Mouse (Mus musculus) MEL (cell line): ENCODE results near the gene Asprv1. TPM values are rescaled to one million over a fixed set of nuclear protein-coding genes. Genes with fewer than 3 reads are reported as not detected.
A peak's percentile ranks its signal among the peaks of the same experiment; 100 is the strongest.

Experiments
- DNase-seq: peaks from one replicate; pipeline ENCODE4 v3.0.0; 2011; ENCODE audit warnings: low read depth, low spot score
- H3K27ac ChIP-seq: 2 replicates; pipeline ENCODE4 v1.5.1; 2012; ENCODE audit warnings: low read depth, mild to moderate bottlenecking, control low read depth, low read length, moderate library complexity; ENCODE audit not compliant: control insufficient read depth
- H3K27me3 ChIP-seq, 2 experiments: fragments of 150-350 bp in 1 of 2; sonication (generic) in 1 of 2; 2 replicates each; pipeline ENCODE4 v1.6.1; 2012; ENCODE audit warnings: low read length in 2 of 2, mild to moderate bottlenecking in 2 of 2, improper control_type of control experiment in 1 of 2, moderate library complexity in 1 of 2; ENCODE audit not compliant: insufficient read depth in 2 of 2, control insufficient read depth in 1 of 2
- H3K36me3 ChIP-seq, 2 experiments: 2 replicates each; pipeline ENCODE4 v1.6.1; 2012 to 2014; ENCODE audit warnings: low read length in 2 of 2, improper control_type of control experiment in 1 of 2, inconsistent platforms in 1 of 2, mild to moderate bottlenecking in 1 of 2; ENCODE audit not compliant: insufficient read depth in 2 of 2, control insufficient read depth in 1 of 2
- H3K4me1 ChIP-seq, 2 experiments: fragments of 150-350 bp in 1 of 2; sonication (generic) in 1 of 2; 2 replicates each; pipeline ENCODE4 v1.6.1; 2012; ENCODE audit warnings: low read length in 2 of 2, improper control_type of control experiment in 1 of 2, mild to moderate bottlenecking in 1 of 2; ENCODE audit not compliant: insufficient read depth in 2 of 2, control insufficient read depth in 1 of 2
- H3K4me3 ChIP-seq, 2 experiments: fragments of 150-350 bp in 1 of 2; sonication (generic) in 1 of 2; 2 replicates each; pipeline ENCODE4 v1.5.1; 2012; ENCODE audit warnings: low read depth in 2 of 2, low read length in 2 of 2, mild to moderate bottlenecking in 2 of 2, moderate library complexity in 2 of 2, control low read depth in 1 of 2, improper control_type of control experiment in 1 of 2; ENCODE audit not compliant: control insufficient read depth in 1 of 2, insufficient read depth in 1 of 2
- H3K79me2 ChIP-seq: 2 replicates; pipeline ENCODE4 v1.6.1; 2012; ENCODE audit warnings: mild to moderate bottlenecking, low read length, moderate library complexity; ENCODE audit not compliant: control insufficient read depth, poor library complexity, insufficient read depth
- H3K9ac ChIP-seq: 2 replicates; pipeline ENCODE4 v1.6.1; 2012; ENCODE audit warnings: low read depth, mild to moderate bottlenecking, control low read depth, low read length, moderate library complexity; ENCODE audit not compliant: control insufficient read depth, poor library complexity, severe bottlenecking
- H3K9me3 ChIP-seq: fragments of 150-350 bp; sonication (generic); replicated peaks from 2 replicates; pipeline ENCODE4 v1.6.1; 2012; ENCODE audit warnings: mild to moderate bottlenecking, low read length, improper control_type of control experiment, moderate library complexity; ENCODE audit not compliant: insufficient read depth
- CHD1 ChIP-seq: IDR thresholded peaks from 2 replicates; pipeline ENCODE4 v1.6.1; 2012; ENCODE audit warnings: low read depth, mild to moderate bottlenecking, inconsistent platforms, low read length, improper control_type of control experiment
- CHD2 ChIP-seq: IDR thresholded peaks from 2 replicates; pipeline ENCODE4 v1.6.1; 2011; ENCODE audit warnings: low read length, improper control_type of control experiment
- CTCF ChIP-seq, 3 experiments: IDR thresholded peaks in 2 of 3; conservative IDR thresholded peaks in 1 of 3; 2 replicates each; pipeline ENCODE4 v1.5.1; 2011 to 2012; ENCODE audit warnings: low read length in 3 of 3, low read depth in 2 of 3, mild to moderate bottlenecking in 2 of 3, improper control_type of control experiment in 1 of 3, inconsistent platforms in 1 of 3, mixed read lengths in 1 of 3, moderate library complexity in 1 of 3; ENCODE audit not compliant: control insufficient read depth in 1 of 3, insufficient read depth in 1 of 3, poor library complexity in 1 of 3, severe bottlenecking in 1 of 3
- E2F4 ChIP-seq: IDR thresholded peaks from 2 replicates; pipeline ENCODE4 v1.6.1; 2011; ENCODE audit warnings: low read depth, low read length, improper control_type of control experiment, borderline replicate concordance
- ELF1 ChIP-seq: IDR thresholded peaks from 2 replicates; pipeline ENCODE4 v1.6.1; 2014; ENCODE audit warnings: low read depth, mild to moderate bottlenecking, inconsistent platforms, low read length, improper control_type of control experiment, moderate library complexity
- EP300 ChIP-seq, 2 experiments: IDR thresholded peaks; 2 replicates each; pipeline ENCODE4 v1.6.1; 2011; ENCODE audit warnings: improper control_type of control experiment in 2 of 2, low read length in 2 of 2, low read depth in 1 of 2, mild to moderate bottlenecking in 1 of 2
- ETS1 ChIP-seq: IDR thresholded peaks from 2 replicates; pipeline ENCODE4 v1.6.1; 2012; ENCODE audit warnings: low read depth, mild to moderate bottlenecking, inconsistent platforms, low read length, improper control_type of control experiment, moderate library complexity
- GABPA ChIP-seq: IDR thresholded peaks from 2 replicates; pipeline ENCODE4 v1.6.1; 2012; ENCODE audit warnings: low read depth, mild to moderate bottlenecking, inconsistent platforms, low read length, improper control_type of control experiment, moderate library complexity
- GATA1 ChIP-seq: IDR thresholded peaks from 2 replicates; pipeline ENCODE4 v1.6.1; 2011; ENCODE audit warnings: low read depth, low read length, improper control_type of control experiment
- HCFC1 ChIP-seq: IDR thresholded peaks from 2 replicates; pipeline ENCODE4 v1.6.1; 2012; ENCODE audit warnings: low read depth, mild to moderate bottlenecking, inconsistent platforms, low read length, improper control_type of control experiment, moderate library complexity
- JUND ChIP-seq: IDR thresholded peaks from 2 replicates; pipeline ENCODE4 v1.6.1; 2011; ENCODE audit warnings: low read depth, mild to moderate bottlenecking, improper control_type of control experiment, low read length
- MAFK ChIP-seq: IDR thresholded peaks from 2 replicates; pipeline ENCODE4 v1.6.1; 2011; ENCODE audit warnings: low read depth, mild to moderate bottlenecking, low read length, improper control_type of control experiment, borderline replicate concordance
- MAX ChIP-seq: IDR thresholded peaks from 2 replicates; pipeline ENCODE4 v1.6.1; 2011; ENCODE audit warnings: low read length, improper control_type of control experiment
- MAZ ChIP-seq: IDR thresholded peaks from 2 replicates; pipeline ENCODE4 v1.6.1; 2012; ENCODE audit warnings: low read depth, mild to moderate bottlenecking, inconsistent platforms, low read length, improper control_type of control experiment
- MXI1 ChIP-seq: IDR thresholded peaks from 2 replicates; pipeline ENCODE4 v1.6.1; 2011; ENCODE audit warnings: mild to moderate bottlenecking, low read depth, low read length, improper control_type of control experiment
- POLR2A ChIP-seq, 2 experiments: IDR thresholded peaks; 2 replicates each; pipeline ENCODE4 v1.6.1; 2011 to 2012; ENCODE audit warnings: low read length in 2 of 2, mild to moderate bottlenecking in 2 of 2, control low read depth in 1 of 2, improper control_type of control experiment in 1 of 2, low read depth in 1 of 2, moderate library complexity in 1 of 2; ENCODE audit not compliant: control insufficient read depth in 1 of 2, insufficient read depth in 1 of 2, poor library complexity in 1 of 2
- POLR2AphosphoS5 ChIP-seq: IDR thresholded peaks from 2 replicates; pipeline ENCODE4 v1.6.1; 2012; ENCODE audit warnings: low read depth, borderline replicate concordance, mild to moderate bottlenecking, inconsistent platforms, low read length, moderate library complexity, mixed read lengths
- RAD21 ChIP-seq: IDR thresholded peaks from 2 replicates; pipeline ENCODE4 v1.6.1; 2011; ENCODE audit warnings: mild to moderate bottlenecking, low read depth, low read length, improper control_type of control experiment
- RCOR1 ChIP-seq: IDR thresholded peaks from 2 replicates; pipeline ENCODE4 v1.6.1; 2012; ENCODE audit warnings: low read depth, mild to moderate bottlenecking, inconsistent platforms, low read length, improper control_type of control experiment
- SIN3A ChIP-seq: IDR thresholded peaks from 2 replicates; pipeline ENCODE4 v1.6.1; 2012; ENCODE audit warnings: low read length, improper control_type of control experiment, inconsistent platforms
- SMC3 ChIP-seq: IDR thresholded peaks from 2 replicates; pipeline ENCODE4 v1.6.1; 2011; ENCODE audit warnings: low read depth, low read length, improper control_type of control experiment
- UBTF ChIP-seq: IDR thresholded peaks from 2 replicates; pipeline ENCODE4 v1.6.1; 2012; ENCODE audit warnings: low read depth, mild to moderate bottlenecking, inconsistent platforms, low read length, improper control_type of control experiment, moderate library complexity, borderline replicate concordance; ENCODE audit not compliant: insufficient read depth
- USF1 ChIP-seq: IDR thresholded peaks from 2 replicates; pipeline ENCODE4 v1.6.1; 2014; ENCODE audit warnings: low read depth, mild to moderate bottlenecking, inconsistent platforms, low read length, improper control_type of control experiment, moderate library complexity
- USF2 ChIP-seq, 2 experiments: IDR thresholded peaks; 2 replicates each; pipeline ENCODE4 v1.6.1; 2011 to 2012; ENCODE audit warnings: improper control_type of control experiment in 2 of 2, low read length in 2 of 2, borderline replicate concordance in 1 of 2, inconsistent platforms in 1 of 2, low read depth in 1 of 2, mild to moderate bottlenecking in 1 of 2; ENCODE audit not compliant: insufficient read depth in 1 of 2
- ZC3H11A ChIP-seq: IDR thresholded peaks from 2 replicates; pipeline ENCODE4 v1.6.1; 2012; ENCODE audit warnings: low read depth, mild to moderate bottlenecking, inconsistent platforms, low read length, improper control_type of control experiment
- ZKSCAN1 ChIP-seq: IDR thresholded peaks from 2 replicates; pipeline ENCODE4 v1.6.1; 2012; ENCODE audit warnings: low read depth, mild to moderate bottlenecking, inconsistent platforms, low read length, improper control_type of control experiment, moderate library complexity
- ZMIZ1 ChIP-seq: IDR thresholded peaks from 2 replicates; pipeline ENCODE4 v1.6.1; 2012; ENCODE audit warnings: low read depth, mild to moderate bottlenecking, inconsistent platforms, low read length, improper control_type of control experiment, moderate library complexity
- ZNF384 ChIP-seq: IDR thresholded peaks from 2 replicates; pipeline ENCODE4 v1.6.1; 2012; ENCODE audit warnings: low read depth, mild to moderate bottlenecking, inconsistent platforms, low read length, improper control_type of control experiment
- polyA plus RNA-seq, 2 experiments: library from polyadenylated mRNA; stranded (reverse) in 1 of 2; unstranded in 1 of 2; fragments of >175 nt in 1 of 2; fragments of >200 nt in 1 of 2; gene quantifications; 2 replicates each; pipeline versions ENCODE4 v1.2.1 to v1.2.4; 2012; ENCODE audit warnings: low replicate concordance in 2 of 2, low read depth in 1 of 2; ENCODE audit not compliant: insufficient read length in 2 of 2, insufficient read depth in 1 of 2, missing spikeins in 1 of 2
- total RNA-seq: library from RNA; depleted of rRNA; stranded (reverse); fragments of 300-350 nt; gene quantifications from 2 replicates; pipeline ENCODE4 v1.2.3, GENCODE M21; 2012

The Asprv1 gene
- total and polyA plus RNA-seq, 3 experiments, result not detected

GRCm38 (mm10) chr6:86638434-86638833 is 10.5 kb downstream of the Asprv1 start:
- H3K79me2 ChIP-seq, result no peaks in the 10 kb centered on the region
- H3K27me3 ChIP-seq, result no peaks in the 10 kb centered on the region
- no peak overlapping the region for H3K4me3 ChIP-seq
- no peak overlapping the region for H3K9ac ChIP-seq
- H3K4me1 ChIP-seq, result peaks cover 10 to 30% of the 10 kb centered on the region in 2 experiments
- no peak overlapping the region for H3K27ac ChIP-seq
- TF ChIP-seq ZC3H11A (no peak), RAD21 (peak; percentile 23), ZNF384 (peak; percentile 60; the same call in 1 of the 2 replicates), CTCF (IDR thresholded peaks at IDR 0.05 in 2 of 3, conservative IDR thresholded peaks at IDR 0.05 in 1 of 3; ENCODE audit: control insufficient read depth in 1 of 3, insufficient read depth in 1 of 3, low read depth in 2 of 3, low read length in 3 of 3, poor library complexity in 1 of 3, severe bottlenecking in 1 of 3) (peak; percentile 18 to 28 (median 19); a peak in 4 of 6 replicates)
- TF ChIP-seq, all 39 proteins: peak for 3
- peaks cover 0 to 22% of the 10 kb centered on the region in 2 experiments; a peak in 2 of 4 replicates for H3K36me3 ChIP-seq
- H3K9me3 ChIP-seq, result no peaks in the 10 kb centered on the region
- DNase-seq, result no peak

GRCm38 (mm10) chr6:86639180-86640160 is 11.5 kb downstream of the Asprv1 start:
- Histone ChIP-seq H3K4me3 (no peak overlapping the region), H3K9ac (no peak overlapping the region), H3K4me1 (peaks cover 10 to 30% of the 10 kb centered on the region in 2 experiments)
- TF ChIP-seq MAX, result no peak
- TF ChIP-seq SIN3A, result peak; percentile 40; the same call in 1 of the 2 replicates
- TF ChIP-seq MAZ, result no peak
- TF ChIP-seq POLR2AphosphoS5, result no peak
- TF ChIP-seq E2F4, result no peak
- no peak for TF ChIP-seq GABPA
- peak; percentile 47; the same call in 1 of the 2 replicates for TF ChIP-seq MXI1
- no peak for TF ChIP-seq ZKSCAN1
- peak; percentile 86 for TF ChIP-seq GATA1
- TF ChIP-seq USF2 (IDR thresholded peaks at IDR 0.05; ENCODE audit: borderline replicate concordance in 1 of 2, insufficient read depth in 1 of 2, low read depth in 1 of 2, low read length in 2 of 2), result no peak
- no peak for TF ChIP-seq ELF1
- TF ChIP-seq JUND, result peak; percentile 42; the same call in 1 of the 2 replicates
- TF ChIP-seq ZMIZ1, result no peak
- TF ChIP-seq UBTF, result no peak
- peak; percentile 42; the same call in 1 of the 2 replicates for TF ChIP-seq RCOR1
- no peak for TF ChIP-seq CHD2
- no peak for TF ChIP-seq HCFC1
- TF ChIP-seq USF1, result peak; percentile 39; the same call in 1 of the 2 replicates
- peak; percentile 81 for TF ChIP-seq ETS1
- no peak for TF ChIP-seq SMC3
- TF ChIP-seq MAFK, result no peak
- no peak for TF ChIP-seq POLR2A (IDR thresholded peaks at IDR 0.05; ENCODE audit: control insufficient read depth in 1 of 2, insufficient read depth in 1 of 2, low read depth in 1 of 2, low read length in 2 of 2, poor library complexity in 1 of 2)
- TF ChIP-seq EP300 (IDR thresholded peaks at IDR 0.05; ENCODE audit: low read depth in 1 of 2, low read length in 2 of 2), result peak; percentile 85 to 87
- TF ChIP-seq CHD1, result no peak
- TF ChIP-seq CTCF (IDR thresholded peaks at IDR 0.05 in 2 of 3, conservative IDR thresholded peaks at IDR 0.05 in 1 of 3; ENCODE audit: control insufficient read depth in 1 of 3, insufficient read depth in 1 of 3, low read depth in 2 of 3, low read length in 3 of 3, poor library complexity in 1 of 3, severe bottlenecking in 1 of 3), result no peak

More at GRCm38 (mm10) chr6:86639180-86640160, 11.5 kb downstream of the Asprv1 start:
- Histone ChIP-seq H3K27ac (peak overlapping the region; percentile 32), H3K9me3 (no peaks in the 10 kb centered on the region), H3K27me3 (no peaks in the 10 kb centered on the region), H3K36me3 (peaks cover 0 to 22% of the 10 kb centered on the region in 2 experiments; a peak in 2 of 4 replicates), H3K79me2 (no peaks in the 10 kb centered on the region)
- peak; percentile 87 for DNase-seq
